Mouse (Mus musculus) monocyte, adult 59 days (primary cell): Measurements from ENCODE around the gene Myo5c. TPM values are rescaled to one million over a fixed set of nuclear protein-coding genes. Genes with fewer than 3 reads are reported as not detected.

Experiments used
- total RNA-seq, 2 experiments: library from RNA; stranded (reverse); gene quantifications; one replicate each; pipeline ENCODE4 v1.2.4; 2023

Gene Myo5c
- not detected for total RNA-seq

DNA sequence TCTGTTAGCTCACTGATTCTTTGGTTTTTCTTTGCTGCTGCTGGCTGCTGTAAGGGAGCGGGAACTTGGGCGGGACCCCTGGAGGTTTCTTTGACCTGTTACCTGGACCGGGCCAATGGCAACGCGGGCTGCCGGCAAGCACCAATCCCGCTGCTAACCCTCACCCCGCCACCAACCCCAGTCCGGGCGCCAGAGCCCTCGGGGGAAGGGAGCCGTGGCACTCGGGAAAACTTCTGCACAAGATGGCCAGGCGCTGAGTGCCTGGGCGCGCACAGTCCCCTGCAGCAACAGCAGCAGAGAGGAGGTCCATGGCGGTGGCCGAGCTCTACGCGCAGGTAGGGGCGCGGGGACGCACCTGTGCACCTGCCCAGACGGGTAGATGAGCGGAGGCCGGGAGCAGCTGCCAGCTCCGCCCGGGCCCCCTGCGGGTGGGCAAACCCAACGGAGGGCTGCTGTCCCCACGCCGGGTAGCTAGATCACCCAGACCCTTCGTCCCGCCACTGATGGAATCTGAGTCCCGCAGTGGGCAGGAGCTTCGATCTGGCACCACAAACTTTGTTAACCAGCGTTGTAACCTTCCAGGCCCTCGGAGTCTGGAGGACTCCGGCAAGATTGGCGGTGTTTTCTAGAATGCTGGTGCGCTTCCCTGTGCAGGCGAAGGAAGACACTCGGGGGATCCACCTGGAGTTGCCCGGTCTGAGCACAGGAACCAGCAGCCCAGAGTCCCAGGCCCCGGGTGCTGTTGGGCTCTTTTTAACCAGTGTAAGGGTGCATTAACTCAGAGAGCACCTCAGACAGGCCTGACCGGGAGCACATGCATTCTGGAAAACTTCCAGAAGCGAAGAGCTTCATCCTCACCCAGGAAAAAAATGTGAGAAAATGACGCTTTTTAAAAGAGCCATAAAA, at the start of gene Myo5c:
Gene Myo5c (plus strand): TSS at position 180 of the 906 bp plus-strand sequence.

DNA sequence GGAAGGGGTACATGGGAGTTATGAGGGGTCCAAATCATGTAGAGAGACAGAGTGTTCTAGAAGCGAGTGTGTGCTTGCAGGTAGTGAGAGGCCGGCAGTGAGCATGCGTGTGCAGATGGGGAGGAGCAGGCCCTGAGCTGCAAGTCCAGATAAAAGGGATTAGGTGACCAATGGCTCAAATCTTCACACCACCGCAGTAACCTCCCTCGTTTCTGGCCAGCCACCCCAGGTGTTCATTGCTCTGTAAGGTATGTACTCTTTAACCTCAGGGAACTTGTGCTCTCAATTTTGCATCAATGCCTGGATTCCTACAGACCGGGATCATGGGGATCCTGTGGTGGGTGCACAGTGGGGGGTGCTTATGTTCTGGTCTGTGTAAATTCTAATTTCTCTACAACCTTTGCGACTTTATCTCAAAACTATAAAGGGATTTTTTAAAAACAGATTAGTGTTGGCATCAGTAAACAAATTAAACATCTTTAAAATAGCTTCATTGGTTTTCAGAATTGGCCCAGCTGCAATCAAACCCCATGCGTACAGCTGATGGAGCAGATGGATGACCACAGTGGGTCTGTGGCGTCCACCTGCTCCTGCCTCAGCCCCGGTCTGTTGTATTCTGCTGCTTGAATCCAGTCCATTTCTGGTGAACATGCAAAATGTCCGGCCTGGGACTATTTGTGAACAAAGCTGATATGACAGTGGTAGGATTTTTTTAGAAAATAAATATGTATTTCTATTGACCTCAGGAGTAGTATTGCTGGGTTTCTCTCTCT, 74.5 kb downstream of the Myo5c start, which contains the start of gene Gnb5:
Gene Gnb5 (plus strand): TSS at position 163 of the 773 bp plus-strand sequence.

DNA sequence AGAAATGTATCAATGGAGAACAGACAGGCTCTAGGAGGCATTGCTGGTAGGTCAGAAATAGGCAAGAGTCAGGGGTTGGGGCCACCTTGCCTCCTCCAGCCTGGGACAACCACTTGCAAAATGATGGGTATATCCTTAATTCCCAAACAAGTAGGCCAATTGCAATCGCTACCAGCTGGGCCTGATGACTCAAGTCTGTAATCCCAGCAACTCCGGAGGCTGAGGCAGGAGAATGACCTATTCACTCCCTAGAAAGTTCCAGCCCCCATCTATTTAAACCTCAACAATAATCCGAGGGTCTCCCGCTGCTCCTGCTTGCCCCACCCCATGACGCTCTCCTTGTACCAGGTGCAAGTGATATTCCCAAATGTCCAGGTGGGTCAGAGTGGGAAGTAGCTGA, 115.6 kb downstream of the Myo5c start, which contains the start of gene Bcl2l10:
Gene Bcl2l10 (plus strand): TSS at position 301 of the 400 bp plus-strand sequence.

Other genes with a start within 250 kb of the Myo5c start
- 100 to 1,000 TPM in 1 of 2 experiments, 10 to 100 TPM in 1; 92.4 to 151 TPM for gene Arpp19, start 194.4 kb upstream of the Myo5c start, total RNA-seq
- gene Myo5a, start 161.0 kb upstream of the Myo5c start, total RNA-seq = 100 to 1,000 TPM; 112 to 114 TPM
- gene Gnb5, start 74.3 kb downstream of the Myo5c start, total RNA-seq = 1 to 10 TPM; 1.4 to 2.2 TPM
- not detected for gene Bcl2l10, start 115.7 kb downstream of the Myo5c start, total RNA-seq
- 100 to 1,000 TPM; 132 to 135 TPM for gene Mapk6, start 178.0 kb downstream of the Myo5c start, total RNA-seq
- gene Leo1, start 209.5 kb downstream of the Myo5c start, total RNA-seq = 10 to 100 TPM; 16.2 to 17.2 TPM